Comparison of ENCODE assay signal across 17 mouse cellular contexts in the genomic region with DNA sequence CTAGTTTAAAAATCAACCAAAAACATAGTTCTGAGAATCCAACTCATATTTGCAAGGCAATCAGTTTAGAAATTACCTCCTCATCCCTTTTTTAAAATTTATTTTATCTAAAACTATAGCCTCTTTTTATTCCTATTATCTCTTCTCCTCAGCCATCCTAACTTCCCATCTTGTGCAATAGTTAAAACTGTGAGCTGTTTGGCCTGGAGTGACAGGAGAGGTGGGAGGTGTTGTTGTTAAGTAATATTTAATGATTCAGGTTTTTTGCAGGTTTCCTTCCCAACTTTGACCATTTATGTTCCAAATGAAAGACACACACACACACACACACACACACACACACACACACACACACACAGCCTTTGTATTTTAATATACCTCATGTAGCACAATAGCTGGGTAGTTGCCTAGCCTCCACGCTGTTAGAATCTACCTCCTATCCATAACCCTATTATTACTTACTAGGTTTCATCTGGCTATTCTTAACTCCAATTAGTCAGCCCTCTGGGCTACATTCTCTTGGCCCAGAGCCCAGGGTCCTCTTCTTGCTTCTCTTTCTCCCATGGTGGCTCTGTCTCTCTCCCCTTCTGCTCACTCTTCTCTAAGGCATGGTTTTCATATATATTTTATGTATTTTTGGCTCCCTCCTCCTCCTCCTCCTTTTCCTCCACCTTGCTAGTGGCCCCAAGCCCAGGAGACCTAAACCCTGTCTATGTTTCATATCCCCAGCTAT.
A peak's percentile ranks its signal among the peaks of the same experiment; 100 is the strongest.
DNase-seq lines count a peak whose midpoint lies in the region; ATAC-seq and TF ChIP-seq lines count a peak whose summit lies in the region.
"Had no signal": no experiment of that assay in that cellular context is flagged by ENCODE, and none has a peak within 500 bp of the region (broad histone marks: within the 10 kb centered on the region; RNA-seq: fewer than 3 reads in every experiment).

No protein-coding gene starts in this region.

- in situ Hi-C loops in Patski (cut with MboI; ENCODE audit: low pct_unique_long_range_greater_than_20kb): loop anchor here (10.0 kb wide), 1 partner anchor 130 kb away; no protein-coding TSS in a partner anchor

- H3K4me3 ChIP-seq in embryonic facial prominence, embryonic 14.5 days (ENCODE audit: low read depth, low read length): no peak overlapping the region
- H3K4me3 ChIP-seq: erythroblast, embryonic 14.5 days; forebrain, embryonic 15.5 days; heart, embryonic 10.5 days; limb, embryonic 12.5 days; liver, embryonic 15.5 days; midbrain, embryonic 12.5 days had no signal

- H3K27ac ChIP-seq in embryonic facial prominence, embryonic 14.5 days (replicated peaks; ENCODE audit: low read depth, low read length): no peak overlapping the region
- H3K27ac ChIP-seq: forebrain, embryonic 15.5 days; heart, embryonic 10.5 days; limb, embryonic 12.5 days; liver, embryonic 15.5 days; midbrain, embryonic 12.5 days had no signal

- H3K4me1 ChIP-seq in embryonic facial prominence, embryonic 14.5 days (ENCODE audit: control insufficient read depth, insufficient read depth, low read length): no peaks in the 10 kb centered on the region; the same call in 1 of the 2 replicates
- H3K4me1 ChIP-seq: forebrain, embryonic 15.5 days; heart, embryonic 10.5 days; limb, embryonic 12.5 days; liver, embryonic 15.5 days; midbrain, embryonic 12.5 days had no signal

- H3K9ac ChIP-seq in embryonic facial prominence, embryonic 14.5 days (ENCODE audit: low read depth, low read length): no peak overlapping the region
- H3K9ac ChIP-seq: forebrain, embryonic 15.5 days; limb, embryonic 12.5 days; liver, embryonic 15.5 days; midbrain, embryonic 12.5 days had no signal

- WGBS in embryonic facial prominence, embryonic 14.5 days: 36% methylated on average over 1 of the region's 1 CpGs

- POLR2A ChIA-PET in Patski (lab: Charles Lee): no interaction called here

- CTCF ChIA-PET in Patski (lab: Charles Lee): no interaction called here

- peak; percentile 14 for DNase-seq in gastrocnemius, postnatal 10 days
- no peak for DNase-seq in gastrocnemius, adult 8-10 months (ENCODE audit: low spot score in 2 of 2)
- DNase-seq in 416B (ENCODE audit: low read depth) (peak; percentile 91), Patski (ENCODE audit: low read depth, low spot score) (no peak)
- DNase-seq in embryonic facial prominence, embryonic 14.5 days (ENCODE audit: low spot score): peak; percentile 23
- no peak for DNase-seq in kidney, postnatal 10 days
- DNase-seq in kidney, postnatal 36 days: no peak
- DNase-seq: kidney, adult 18-20 months; kidney, postnatal 4 days had no signal

- H3K27me3 ChIP-seq in Patski: no peaks in the 10 kb centered on the region
- no peaks in the 10 kb centered on the region for H3K27me3 ChIP-seq in embryonic facial prominence, embryonic 14.5 days (replicated peaks; ENCODE audit: control insufficient read depth, insufficient read depth, low read length)
- H3K27me3 ChIP-seq: forebrain, embryonic 15.5 days; limb, embryonic 12.5 days; liver, embryonic 15.5 days; midbrain, embryonic 12.5 days had no signal

- H3K9me3 ChIP-seq in embryonic facial prominence, embryonic 14.5 days (ENCODE audit: control insufficient read depth, low read length): no peaks in the 10 kb centered on the region
- H3K9me3 ChIP-seq: forebrain, embryonic 15.5 days; heart, embryonic 10.5 days; limb, embryonic 12.5 days; liver, embryonic 15.5 days; midbrain, embryonic 12.5 days had no signal

- H3K4me2 ChIP-seq in embryonic facial prominence, embryonic 14.5 days (ENCODE audit: low read depth, low read length): no peak overlapping the region
- H3K4me2 ChIP-seq: forebrain, embryonic 15.5 days; limb, embryonic 12.5 days; liver, embryonic 15.5 days; midbrain, embryonic 12.5 days had no signal

- ATAC-seq in Patski: peak; percentile 52
- 0 out of 2 replicates have a peak, but pooled peaks have one; percentile 65 for ATAC-seq in embryonic facial prominence, embryonic 14.5 days (ENCODE audit: low read depth)
- ATAC-seq: activated CD4-positive, CD25-positive, alpha-beta regulatory T cell, adult 4 months; forebrain, embryonic 15.5 days; hindbrain, embryonic 16.5 days had no signal

- H3K36me3 ChIP-seq in embryonic facial prominence, embryonic 14.5 days (ENCODE audit: control insufficient read depth, insufficient read depth, low read length): no peaks in the 10 kb centered on the region
- H3K36me3 ChIP-seq: forebrain, embryonic 15.5 days; heart, embryonic 10.5 days; limb, embryonic 12.5 days; liver, embryonic 15.5 days; midbrain, embryonic 12.5 days had no signal

- no peak for TF ChIP-seq CTCF in Patski (IDR thresholded peaks at IDR 0.05)

Comparison
In these comparisons a context has a peak if more than half of its experiments do, and no peak if none do; other contexts are left out.
1. DNase-seq: peak in gastrocnemius, postnatal 10 days (single experiment), 416B (single experiment) and embryonic facial prominence, embryonic 14.5 days (single experiment); none in gastrocnemius, adult 8-10 months (0 of 2), Patski (single experiment), kidney, postnatal 10 days (single experiment) and kidney, postnatal 36 days (0 of 2).